Mouse (Mus musculus) neural tube, embryonic 10.5 days (tissue): ENCODE measurements around the gene Rasa3.

Experiments
- DNase-seq: peaks from one replicate; pipeline ENCODE4 v3.0.0-alpha.2; 2017; ENCODE audit warnings: low spot score; ENCODE audit errors: extremely low spot score

The Rasa3 gene

DNA sequence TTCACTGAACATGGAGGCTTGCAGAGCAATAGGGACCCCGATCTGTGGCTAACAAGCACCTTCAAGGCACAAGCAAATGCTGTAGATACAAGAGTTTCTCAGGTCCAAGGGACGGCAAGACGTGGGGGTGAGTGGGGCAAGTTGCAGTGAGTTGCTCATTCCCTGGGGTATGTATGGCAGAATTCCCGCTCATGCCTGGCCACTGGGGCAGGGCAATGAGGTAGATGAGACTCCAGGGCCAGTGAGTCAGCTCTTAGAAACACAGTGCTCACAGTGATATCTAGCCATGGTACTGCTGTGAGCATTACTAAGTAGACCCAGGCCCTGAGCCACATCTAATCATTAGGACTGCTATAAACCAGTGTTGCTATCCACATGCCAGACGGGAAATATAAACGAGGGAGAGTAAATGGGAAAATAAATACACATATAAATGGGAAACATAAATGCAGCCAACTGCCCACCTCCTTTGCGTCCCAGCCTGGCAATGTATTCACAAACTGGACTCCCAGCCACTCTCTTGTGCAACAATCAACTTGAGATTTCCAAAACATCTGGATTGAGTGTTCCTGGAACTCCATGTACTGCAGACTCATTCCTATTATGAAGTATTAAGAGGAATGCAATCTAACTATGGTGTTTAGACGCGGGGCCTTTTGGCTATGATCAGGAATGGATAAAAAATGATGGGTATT lies 57.0 kb downstream of the Rasa3 start:
- no peak for DNase-seq

- DNase-seq = no peak
These were observed 60.4 kb downstream of the Rasa3 start for GRCm38 (mm10) chr8:13616831-13617505.

- DNase-seq = no peak
These were observed 62.4 kb downstream of the Rasa3 start for GRCm38 (mm10) chr8:13614924-13615391.

GRCm38 (mm10) chr8:13614136-13614535 lies 63.3 kb downstream of the Rasa3 start:
- no peak for DNase-seq

- no peak for DNase-seq
These were observed 65.7 kb downstream of the Rasa3 start for GRCm38 (mm10) chr8:13611702-13612101.

GRCm38 (mm10) chr8:13609971-13610370 lies 67.4 kb downstream of the Rasa3 start:
- DNase-seq = no peak

- DNase-seq = no peak
These were observed 68.5 kb downstream of the Rasa3 start for GRCm38 (mm10) chr8:13608946-13609345.

DNA sequence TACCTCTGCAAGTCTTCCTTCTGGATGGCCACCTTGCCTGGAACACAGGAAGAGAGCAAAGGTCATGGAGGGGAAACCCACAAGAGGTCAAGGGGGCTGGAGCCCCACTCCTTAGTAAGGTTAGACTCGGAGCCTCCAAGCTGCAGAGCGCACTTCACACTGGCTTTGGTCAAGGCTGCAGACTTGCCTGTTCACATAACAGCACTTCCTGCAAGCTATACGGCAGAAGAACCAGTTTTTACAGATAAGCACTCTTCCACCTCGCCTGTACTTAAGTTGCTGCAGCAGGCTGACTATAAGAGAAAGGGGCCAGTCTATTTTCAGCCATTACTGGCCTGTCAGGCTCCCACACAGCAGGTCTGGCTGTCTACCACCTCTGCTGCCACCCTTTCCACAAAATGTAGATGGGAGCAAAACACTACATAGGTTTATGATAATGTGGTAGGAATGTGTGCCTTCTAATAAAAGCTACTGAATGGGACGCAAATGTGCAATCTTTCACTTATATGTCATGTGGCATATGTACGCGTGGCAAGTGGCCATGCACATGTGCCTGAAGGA lies 71.4 kb downstream of the Rasa3 start:
- no peak for DNase-seq

DNA sequence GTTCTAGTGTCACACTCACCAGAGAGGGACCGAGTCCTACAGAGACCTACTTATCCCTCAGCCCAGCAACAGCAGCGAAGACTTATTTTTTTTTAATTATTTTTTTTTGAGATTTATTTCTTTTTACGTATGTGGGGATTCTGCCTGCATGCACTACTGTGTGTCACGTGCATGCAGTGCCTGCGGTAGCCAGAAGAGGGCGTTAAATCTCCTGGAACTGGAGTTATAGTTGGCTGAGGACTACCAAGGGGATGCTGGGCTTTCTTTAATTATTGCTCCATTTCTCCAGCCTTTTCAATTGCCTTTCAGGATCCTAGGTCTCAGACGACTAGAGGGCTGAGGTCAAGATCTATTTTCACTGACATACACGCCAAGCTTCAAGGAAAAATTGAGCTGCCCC lies 74.8 kb downstream of the Rasa3 start:
- peak; percentile 65 for DNase-seq

DNA sequence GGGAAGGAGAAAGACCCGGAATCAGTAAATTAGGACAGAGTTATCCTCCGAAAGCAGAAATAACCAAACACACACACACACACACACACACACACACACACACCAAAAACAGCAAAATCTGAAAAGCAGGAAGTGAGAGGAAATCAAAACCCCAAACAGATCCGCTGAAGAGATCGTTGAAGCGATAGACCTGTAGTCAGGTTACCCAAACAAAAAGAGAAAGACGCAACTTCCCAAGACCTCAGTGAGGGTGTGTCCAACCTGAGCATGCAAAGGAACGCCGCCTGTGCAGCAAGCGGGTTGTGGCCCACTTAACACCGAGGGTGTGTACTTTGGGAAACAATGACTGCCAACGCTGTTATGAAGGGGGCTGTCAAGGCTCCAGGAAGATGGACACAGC lies 76.2 kb downstream of the Rasa3 start:
- no peak for DNase-seq

DNA sequence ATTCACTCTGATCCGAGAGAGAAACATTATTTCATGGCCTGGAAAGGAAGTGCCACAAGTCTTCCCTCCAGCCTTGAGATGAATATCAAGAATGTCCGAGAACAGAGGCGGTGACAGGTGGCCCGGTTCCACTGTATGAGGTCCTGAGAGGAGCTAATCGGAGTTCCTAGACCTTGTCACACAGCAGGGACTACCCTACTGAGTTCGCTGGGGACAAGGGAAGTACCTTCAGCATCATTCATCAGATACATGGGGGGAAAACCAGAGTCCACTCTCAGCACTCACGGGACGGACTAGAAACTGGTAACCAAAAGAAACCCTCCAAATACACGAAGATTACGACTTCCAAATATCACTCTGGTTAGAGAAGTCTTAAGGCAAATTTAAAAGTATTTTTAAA lies 76.7 kb downstream of the Rasa3 start:
- no peak for DNase-seq

DNA sequence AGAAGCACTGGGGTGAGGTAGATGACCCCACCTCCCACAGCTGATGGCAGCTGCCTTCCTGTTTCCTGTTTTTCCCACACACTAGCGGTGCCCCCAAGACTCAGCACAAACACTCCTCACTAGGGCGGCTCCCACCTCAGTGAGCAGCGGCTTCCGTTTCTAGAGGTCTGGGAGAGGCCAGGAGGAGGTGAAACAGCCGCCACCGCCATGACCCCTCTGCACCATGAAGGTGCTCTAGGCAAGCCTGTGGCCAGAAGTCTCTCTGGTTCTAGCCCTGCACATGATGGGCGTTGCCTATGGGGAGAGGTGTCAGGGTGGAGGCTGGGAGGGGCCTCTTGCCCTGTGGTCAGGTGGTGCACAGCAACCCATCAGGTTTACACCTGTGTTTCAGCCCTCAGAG lies 77.2 kb downstream of the Rasa3 start:
- no peak for DNase-seq

DNA sequence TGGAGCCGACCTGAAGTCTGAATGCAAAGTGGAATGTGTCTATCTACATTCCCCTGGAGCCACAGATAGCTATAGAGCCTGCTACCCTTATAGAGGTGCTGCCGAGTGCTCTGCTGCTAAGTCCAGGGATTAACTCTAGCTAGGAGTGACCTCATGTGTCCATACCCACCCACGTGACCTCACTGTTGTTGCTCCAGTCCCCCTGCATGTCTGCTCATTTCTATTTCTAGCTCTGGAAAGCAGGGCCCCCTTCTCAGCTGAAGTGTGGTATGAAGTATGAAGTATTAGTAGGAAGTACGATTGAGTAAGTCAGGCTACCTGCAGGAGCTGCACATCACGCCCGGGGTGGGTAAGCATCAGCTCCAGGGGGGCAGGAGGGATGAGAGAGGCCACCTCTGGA lies 79.6 kb downstream of the Rasa3 start:
- no peak for DNase-seq

DNA sequence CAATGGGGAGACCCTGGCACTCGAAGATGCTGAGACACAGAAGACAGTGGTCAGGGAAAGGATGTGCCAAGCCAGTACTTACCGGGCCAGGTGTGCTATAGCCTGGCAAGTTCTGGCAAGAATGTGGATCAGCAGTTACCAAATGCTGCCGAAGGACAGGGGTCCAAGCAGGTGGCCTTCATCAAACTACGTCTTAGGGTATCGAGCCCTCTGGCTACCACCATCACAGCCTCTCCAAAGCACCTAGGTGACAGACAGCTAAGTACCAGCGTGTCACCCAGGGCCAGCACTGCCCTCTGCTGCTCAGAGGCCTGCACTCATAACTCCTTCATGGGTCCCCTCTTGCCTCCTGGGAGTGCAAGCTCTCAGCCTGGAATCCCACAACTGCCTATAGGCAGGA lies 81.5 kb downstream of the Rasa3 start:
- DNase-seq = no peak

GRCm38 (mm10) chr8:13594884-13595323 lies 82.5 kb downstream of the Rasa3 start:
- no peak for DNase-seq

- no peak for DNase-seq
These were observed 84.1 kb downstream of the Rasa3 start for GRCm38 (mm10) chr8:13593340-13593739.

DNA sequence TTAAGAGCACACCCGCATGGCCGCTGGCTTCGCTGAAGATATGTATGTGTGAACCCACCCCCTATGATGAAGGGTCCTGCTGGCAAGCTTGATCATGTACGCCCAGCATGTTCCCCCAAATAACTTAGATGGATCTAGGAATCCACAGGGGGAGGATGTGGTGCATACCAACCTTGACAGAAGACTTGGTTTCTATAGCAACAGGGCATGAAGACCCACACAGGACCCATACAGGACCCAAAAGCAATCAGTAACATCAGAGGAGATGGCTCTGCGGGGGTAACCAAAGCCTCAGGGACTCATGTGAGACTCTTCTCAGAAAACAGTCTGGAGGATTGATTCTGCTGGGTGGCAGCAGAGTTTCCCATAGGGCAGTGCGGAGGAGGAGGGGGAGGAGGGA lies 86.2 kb downstream of the Rasa3 start:
- DNase-seq = no peak

- no peak for DNase-seq
These were observed 88.3 kb downstream of the Rasa3 start for GRCm38 (mm10) chr8:13589071-13589470.

- no peak for DNase-seq
These were observed 92.8 kb downstream of the Rasa3 start for GRCm38 (mm10) chr8:13584652-13585051.

GRCm38 (mm10) chr8:13577869-13578268 lies 99.5 kb downstream of the Rasa3 start:
- DNase-seq = no peak

DNA sequence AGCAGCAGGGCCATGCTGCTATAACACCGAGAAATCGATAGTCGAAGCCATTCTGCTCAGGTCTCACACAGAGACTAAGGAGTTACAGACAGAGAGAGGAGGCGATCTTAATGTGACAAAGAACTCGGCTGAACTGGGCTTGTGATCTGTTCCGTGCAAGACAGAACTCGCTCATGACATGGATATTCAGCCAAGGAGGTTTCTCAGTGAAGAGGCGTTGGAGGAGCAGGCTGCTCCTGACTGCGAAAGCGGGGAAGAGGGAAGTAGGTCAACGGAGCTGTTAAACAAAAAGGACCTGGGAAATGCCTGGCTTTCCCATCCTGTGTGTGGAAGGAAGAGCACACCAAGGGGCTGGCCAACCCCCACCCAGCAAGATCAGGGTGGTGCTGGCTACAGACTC lies 105.4 kb downstream of the Rasa3 start:
- DNase-seq = no peak

- no peak for DNase-seq
These were observed 115.3 kb downstream of the Rasa3 start, which contains the start of gene 1700029H14Rik for GRCm38 (mm10) chr8:13562118-13562517. Gene 1700029H14Rik, minus strand, starts transcription at chr8:13562461.

- DNase-seq = no peak
These were observed 119.9 kb downstream of the Rasa3 start for GRCm38 (mm10) chr8:13557526-13557925.
